Mouse (Mus musculus) heart, embryonic 16.5 days (tissue): ENCODE measurements around the gene Mcoln3. TPM values are rescaled to one million over a fixed set of nuclear protein-coding genes. Genes with fewer than 3 reads are reported as not detected.

Experiments used
- ATAC-seq: fragments of 200-750 bp; cut with Nextera tagmentation; replicated peaks from 2 replicates; pipeline ENCODE4 v1.8.0; 2017; ENCODE audit warnings: moderate number of reproducible peaks; ENCODE audit not compliant: insufficient read depth, low FRiP score; ENCODE audit errors: extremely low read depth
- H3K27ac ChIP-seq: fragments of 300-500 bp; sonication (generic); 2 replicates; pipeline ENCODE4 v1.5.1; 2014; ENCODE audit warnings: mild to moderate bottlenecking, low read length, control low read depth, moderate library complexity
- H3K27me3 ChIP-seq: fragments of 300-500 bp; sonication (generic); 2 replicates; pipeline ENCODE4 v1.6.1; 2014; ENCODE audit warnings: low read length, mixed read lengths; ENCODE audit not compliant: control insufficient read depth, insufficient read depth
- H3K36me3 ChIP-seq: fragments of 300-500 bp; sonication (generic); 2 replicates; pipeline ENCODE4 v1.6.1; 2014; ENCODE audit not compliant: control insufficient read depth, insufficient read depth
- H3K4me1 ChIP-seq: fragments of 300-500 bp; sonication (generic); 2 replicates; pipeline ENCODE4 v1.6.1; 2014; ENCODE audit warnings: low read length, mixed read lengths; ENCODE audit not compliant: control insufficient read depth, insufficient read depth
- H3K4me2 ChIP-seq: fragments of 300-500 bp; sonication (generic); 2 replicates; pipeline ENCODE4 v1.6.1; 2014; ENCODE audit warnings: low read depth, mild to moderate bottlenecking, control low read depth, low read length
- H3K4me3 ChIP-seq: fragments of 300-500 bp; sonication (generic); 2 replicates; pipeline ENCODE4 v1.5.1; 2014; ENCODE audit warnings: mild to moderate bottlenecking, control low read depth, low read length
- H3K9ac ChIP-seq: fragments of 300-500 bp; sonication (generic); 2 replicates; pipeline ENCODE4 v1.6.1; 2014; ENCODE audit warnings: low read length, control low read depth
- H3K9me3 ChIP-seq: fragments of 300-500 bp; sonication (generic); replicated peaks from 2 replicates; pipeline ENCODE4 v1.6.1; 2016; ENCODE audit warnings: low read length; ENCODE audit not compliant: control insufficient read depth
- WGBS: fragments of 180-500 bp; shearing (Covaris S2); extraction: QIAGEN DNeasy Blood & Tissue Kit; methylation state at CpG from one replicate; pipeline ENCODE4 v1.1.7; 2014; 5-methylcytosine and 5-hydroxymethylcytosine counted together
- polyA plus RNA-seq: library from polyadenylated mRNA; unstranded; fragments of >200 nt; fragmentation: Nextera tagmentation; extraction: Ambion mirVana; gene quantifications from 2 replicates; pipeline ENCODE4 v1.2.1, GENCODE M21; 2015

Gene Mcoln3
- polyA plus RNA-seq, 1 experiment from 2014 or later: 0.79 TPM

DNA sequence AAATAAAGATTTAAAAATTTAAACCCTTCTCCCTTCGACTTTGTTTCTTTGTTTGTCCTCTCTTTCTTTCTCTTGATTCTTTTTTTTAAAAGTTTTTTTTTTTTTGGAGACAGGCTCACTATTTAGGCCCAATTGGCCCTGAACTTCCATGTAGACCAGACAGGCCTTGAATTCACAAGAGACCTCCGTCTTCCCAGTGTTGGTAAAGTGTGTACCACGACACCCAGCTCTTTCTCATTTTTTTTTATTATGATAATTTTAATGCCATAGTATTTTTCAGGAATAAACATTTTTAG, 4.8 kb downstream of the Mcoln3 start:
- no peak for ATAC-seq
- Histone ChIP-seq H3K9ac (no peak overlapping the region), H3K27me3 (peaks cover 11% of the 10 kb centered on the region), H3K36me3 (no peaks in the 10 kb centered on the region), H3K9me3 (no peaks in the 10 kb centered on the region), H3K27ac (no peak overlapping the region), H3K4me1 (peaks cover 3% of the 10 kb centered on the region; the same call in 1 of the 2 replicates), H3K4me3 (no peak overlapping the region), H3K4me2 (peak overlapping the region; percentile 43)
- 72% methylated on average over 3 of the region's 3 CpGs for WGBS

DNA sequence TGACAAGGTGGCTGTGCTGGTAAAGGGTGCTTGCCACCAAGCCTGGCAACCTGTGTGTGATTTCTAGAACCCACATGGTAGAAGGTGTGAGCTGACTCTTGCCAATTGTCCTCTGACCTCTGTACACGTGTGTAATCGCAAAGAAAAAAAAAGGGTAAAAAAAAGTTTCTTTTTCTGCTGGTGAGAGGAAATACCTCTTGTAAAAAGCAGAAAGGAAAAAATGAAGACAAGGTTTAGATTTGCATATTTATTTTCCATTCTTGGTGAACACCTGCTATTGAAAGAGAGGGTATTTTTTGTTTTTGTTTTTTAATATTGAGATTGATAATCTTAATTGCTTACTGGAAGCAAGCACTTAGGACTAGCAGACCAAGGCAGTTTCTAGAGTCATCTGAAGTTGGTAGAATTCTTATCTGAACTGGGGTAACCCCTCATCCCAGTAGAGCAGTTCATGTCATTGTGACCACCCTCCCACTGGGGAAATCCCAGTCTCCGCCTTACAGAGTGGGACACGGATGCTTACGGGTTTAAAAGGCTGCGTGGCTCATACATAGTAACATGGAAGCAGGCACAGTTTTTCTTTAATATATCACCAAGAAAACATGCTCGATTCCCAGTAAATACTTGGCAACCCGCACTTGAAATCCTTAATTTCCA, 5.7 kb downstream of the Mcoln3 start:
- Histone ChIP-seq H3K4me1 (no peaks in the 10 kb centered on the region; the same call in 1 of the 2 replicates), H3K27ac (no peak overlapping the region), H3K36me3 (no peaks in the 10 kb centered on the region), H3K4me2 (no peak overlapping the region), H3K9ac (no peak overlapping the region), H3K27me3 (peaks cover 3% of the 10 kb centered on the region), H3K4me3 (no peak overlapping the region), H3K9me3 (no peaks in the 10 kb centered on the region)
- no peak for ATAC-seq
- 78% methylated on average over 8 of the region's 8 CpGs for WGBS

DNA sequence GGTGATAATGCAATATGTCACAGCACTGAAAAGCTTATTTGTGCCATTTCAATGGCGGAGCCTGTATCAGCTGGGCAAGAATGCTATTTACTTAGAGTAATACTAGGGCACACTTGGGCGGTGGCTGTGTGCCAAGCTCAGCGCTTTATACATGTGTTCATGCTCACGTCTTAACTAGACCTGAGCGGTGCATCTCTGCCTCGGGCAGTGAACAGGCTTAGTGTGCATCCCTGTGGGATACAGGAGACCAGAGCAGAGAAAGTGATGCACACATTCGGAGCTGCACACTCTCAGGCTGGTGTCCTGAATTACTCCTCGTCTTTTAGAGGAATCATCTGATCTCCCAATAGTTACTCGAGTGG, 6.2 kb downstream of the Mcoln3 start:
- H3K36me3 ChIP-seq: no peaks in the 10 kb centered on the region
- H3K27me3 ChIP-seq: no peaks in the 10 kb centered on the region; the same call in 1 of the 2 replicates
- no peak overlapping the region for H3K4me3 ChIP-seq
- H3K4me1 ChIP-seq: no peaks in the 10 kb centered on the region; the same call in 1 of the 2 replicates
- WGBS: 61% methylated on average over 9 of the region's 9 CpGs
- H3K9me3 ChIP-seq: no peaks in the 10 kb centered on the region
- H3K9ac ChIP-seq: no peak overlapping the region
- ATAC-seq: no peak
- no peak overlapping the region for H3K27ac ChIP-seq
- H3K4me2 ChIP-seq: no peak overlapping the region

DNA sequence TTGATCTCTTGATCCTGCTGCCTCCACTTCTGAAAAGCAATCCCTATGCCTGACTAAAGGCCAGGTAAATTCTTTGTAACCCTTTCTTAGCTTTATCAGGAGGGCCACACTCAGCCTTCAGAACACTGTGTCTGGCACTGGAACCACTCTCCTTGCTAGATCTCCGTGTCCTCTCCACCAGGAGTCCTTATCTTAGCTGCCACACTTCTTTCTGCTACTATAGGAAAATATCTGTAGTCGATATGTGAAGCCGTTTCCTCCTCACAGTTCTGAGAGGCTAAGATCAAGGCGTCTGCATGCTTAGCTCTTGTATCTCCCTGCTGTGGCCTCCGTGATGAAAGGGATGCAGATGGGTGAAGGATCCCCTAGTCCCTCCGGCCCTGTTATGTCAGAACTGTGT, 10.0 kb downstream of the Mcoln3 start:
- no peak for ATAC-seq
- no peak overlapping the region for H3K4me3 ChIP-seq
- H3K4me2 ChIP-seq: no peak overlapping the region
- no peak overlapping the region for H3K9ac ChIP-seq
- no peaks in the 10 kb centered on the region for H3K27me3 ChIP-seq
- H3K9me3 ChIP-seq: no peaks in the 10 kb centered on the region
- H3K4me1 ChIP-seq: no peaks in the 10 kb centered on the region
- H3K36me3 ChIP-seq: no peaks in the 10 kb centered on the region
- H3K27ac ChIP-seq: no peak overlapping the region
- WGBS: 34% methylated on average over 6 of the region's 6 CpGs

DNA sequence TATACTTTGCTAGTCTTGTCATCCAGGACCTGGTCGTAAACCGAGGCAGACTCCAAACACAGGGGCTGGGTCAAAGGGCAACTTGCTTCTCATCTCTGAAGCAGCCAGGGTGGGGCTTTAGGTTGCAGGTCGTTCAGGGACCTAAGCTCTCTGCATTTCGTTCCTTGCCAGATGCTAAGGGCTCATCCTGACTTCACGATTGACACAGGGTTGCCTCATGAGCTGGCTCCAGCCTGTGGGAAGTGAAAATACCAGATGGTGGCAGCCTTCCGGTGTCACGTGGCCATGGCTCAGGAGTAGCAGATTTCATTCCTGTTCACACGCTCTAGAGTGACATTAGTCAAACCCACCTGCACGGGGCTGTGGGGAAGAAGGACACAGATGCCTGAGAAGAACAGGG, 17.6 kb downstream of the Mcoln3 start:
- Histone ChIP-seq H3K4me2 (no peak overlapping the region), H3K27me3 (no peaks in the 10 kb centered on the region), H3K4me3 (no peak overlapping the region), H3K27ac (no peak overlapping the region), H3K9me3 (0 out of 2 replicates have a peak, but pooled peaks cover 4% of the 10 kb centered on the region), H3K36me3 (no peaks in the 10 kb centered on the region), H3K4me1 (no peaks in the 10 kb centered on the region), H3K9ac (no peak overlapping the region)
- ATAC-seq: no peak
- WGBS: 70% methylated on average over 9 of the region's 9 CpGs

DNA sequence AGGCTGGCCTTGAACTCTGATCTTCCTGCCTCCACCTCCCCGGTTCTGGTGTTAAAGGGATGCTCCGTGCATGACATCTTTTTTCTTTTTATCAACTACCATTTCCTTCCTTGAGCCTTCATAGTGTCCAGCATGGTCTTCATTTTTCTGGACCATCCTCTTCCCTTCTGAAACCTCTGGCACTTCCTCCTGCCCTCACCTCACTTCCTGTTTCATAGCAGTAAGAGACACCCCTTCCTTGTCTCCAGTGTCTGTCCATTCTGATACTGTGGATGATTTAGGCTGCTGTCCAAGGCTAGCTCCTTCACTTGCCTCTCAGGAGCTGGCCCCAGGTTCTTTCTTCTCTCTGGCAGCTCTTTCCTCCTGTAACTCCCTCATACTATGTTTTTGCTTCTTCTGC, 18.2 kb downstream of the Mcoln3 start:
- no peak overlapping the region for H3K4me2 ChIP-seq
- no peak overlapping the region for H3K9ac ChIP-seq
- H3K27ac ChIP-seq: no peak overlapping the region
- no peaks in the 10 kb centered on the region for H3K27me3 ChIP-seq
- no peaks in the 10 kb centered on the region for H3K4me1 ChIP-seq
- 0 out of 2 replicates have a peak, but pooled peaks cover 4% of the 10 kb centered on the region for H3K9me3 ChIP-seq
- no peak for ATAC-seq
- H3K4me3 ChIP-seq: no peak overlapping the region
- WGBS: 83% methylated on average over 2 of the region's 2 CpGs
- no peaks in the 10 kb centered on the region for H3K36me3 ChIP-seq

DNA sequence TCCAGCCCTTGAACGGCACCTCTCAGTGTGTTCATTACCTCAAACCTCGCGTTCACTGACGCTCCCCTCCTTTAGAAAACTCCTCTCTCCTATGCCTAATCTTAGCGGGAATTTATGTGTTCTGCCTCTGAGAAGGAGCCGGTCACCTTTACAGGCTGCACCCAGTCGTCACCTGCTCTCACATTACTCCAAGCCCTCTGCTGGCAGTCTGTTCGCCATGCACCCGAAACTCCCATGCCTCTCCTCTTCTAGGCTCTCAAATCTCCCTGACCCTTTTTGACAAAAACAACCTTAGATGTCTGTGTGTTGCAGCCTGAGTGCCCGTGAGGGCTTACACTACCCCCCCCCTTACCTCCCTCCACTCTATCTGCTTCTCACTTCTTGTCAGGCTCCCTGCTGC, 19.2 kb downstream of the Mcoln3 start:
- H3K4me3 ChIP-seq: no peak overlapping the region
- H3K36me3 ChIP-seq: no peaks in the 10 kb centered on the region
- no peaks in the 10 kb centered on the region for H3K27me3 ChIP-seq
- no peak for ATAC-seq
- peak overlapping the region; percentile 17; the same call in 1 of the 2 replicates for H3K4me2 ChIP-seq
- no peaks in the 10 kb centered on the region for H3K4me1 ChIP-seq
- WGBS: 22% methylated on average over 10 of the region's 10 CpGs
- H3K27ac ChIP-seq: no peak overlapping the region
- no peak overlapping the region for H3K9ac ChIP-seq
- H3K9me3 ChIP-seq: 0 out of 2 replicates have a peak, but pooled peaks cover 4% of the 10 kb centered on the region

DNA sequence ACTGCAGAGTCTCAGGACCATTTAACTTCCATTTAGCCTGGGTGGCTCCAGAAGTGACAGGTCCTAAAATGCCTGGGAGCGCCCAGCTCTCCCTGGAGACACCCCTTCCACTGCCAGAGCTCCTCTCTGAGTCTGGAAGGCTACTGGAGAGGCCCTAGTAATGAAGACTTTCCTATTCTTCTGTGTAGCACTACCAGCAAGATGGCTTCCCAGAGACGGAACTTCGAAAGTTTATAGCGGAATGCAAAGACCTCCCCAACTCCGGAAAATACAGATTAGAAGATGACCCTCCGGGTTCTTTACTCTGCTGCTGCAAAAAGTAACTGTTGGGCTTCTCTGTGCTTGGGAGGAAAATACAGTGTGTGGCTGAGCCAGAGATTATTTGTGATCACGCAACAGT, 23.0 kb downstream of the Mcoln3 start:
- no peak for ATAC-seq

DNA sequence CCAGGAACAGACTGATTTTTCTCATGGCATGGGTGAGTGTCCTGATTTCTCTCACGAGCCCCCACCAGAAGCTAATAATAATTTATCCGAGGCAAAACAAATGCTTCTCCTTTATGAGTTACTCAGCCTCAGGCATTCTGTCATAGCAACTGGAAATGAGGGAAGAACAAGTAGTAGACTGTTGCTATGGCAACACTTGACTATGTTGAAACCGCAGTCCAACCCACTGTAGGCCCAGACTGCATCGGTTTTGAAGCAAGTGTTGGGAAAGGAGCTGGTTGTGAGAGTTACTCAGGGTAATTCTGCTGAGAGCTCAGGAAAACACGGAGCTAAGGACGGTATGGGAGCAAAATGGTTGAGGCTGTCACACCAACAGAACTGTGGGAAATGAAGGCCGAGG, 25.3 kb downstream of the Mcoln3 start:
- H3K36me3 ChIP-seq: no peaks in the 10 kb centered on the region
- H3K9ac ChIP-seq: no peak overlapping the region
- H3K27ac ChIP-seq: no peak overlapping the region
- H3K9me3 ChIP-seq: peaks cover 4% of the 10 kb centered on the region
- ATAC-seq: no peak
- no peak overlapping the region for H3K4me3 ChIP-seq
- no peaks in the 10 kb centered on the region for H3K27me3 ChIP-seq
- 84% methylated on average over 7 of the region's 7 CpGs for WGBS
- no peaks in the 10 kb centered on the region for H3K4me1 ChIP-seq
- H3K4me2 ChIP-seq: no peak overlapping the region

More for the DNA sequence above, 23.0 kb downstream of the Mcoln3 start:
- H3K4me1 ChIP-seq: no peaks in the 10 kb centered on the region
- 86% methylated on average over 7 of the region's 7 CpGs for WGBS
- no peaks in the 10 kb centered on the region for H3K27me3 ChIP-seq
- H3K27ac ChIP-seq: no peak overlapping the region
- H3K36me3 ChIP-seq: no peaks in the 10 kb centered on the region
- no peak overlapping the region for H3K9ac ChIP-seq
- no peak overlapping the region for H3K4me2 ChIP-seq
- H3K4me3 ChIP-seq: no peak overlapping the region
- peaks cover 2% of the 10 kb centered on the region for H3K9me3 ChIP-seq
